Mouse (Mus musculus) kidney, embryonic 15.5 days (tissue): ENCODE measurements at regions not wholly inside any gene's neighbourhood (a gene's known extent, or its start where the extent isn't known, plus 50 kb on each side); places are given as distances from the start of the nearest gene placed in this dataset.

Source experiments
- ATAC-seq: fragments of 200-750 bp; cut with Nextera tagmentation; replicated peaks from 2 replicates; pipeline ENCODE4 v1.8.0; 2017; ENCODE audit warnings: moderate TSS enrichment; ENCODE audit not compliant: low FRiP score
- H3K27ac ChIP-seq: fragments of 300-500 bp; sonication (generic); 2 replicates; pipeline ENCODE4 v1.5.1; 2015; ENCODE audit warnings: mild to moderate bottlenecking, inconsistent platforms
- H3K27me3 ChIP-seq: fragments of 300-500 bp; sonication (generic); 2 replicates; pipeline ENCODE4 v1.6.1; 2015; ENCODE audit warnings: inconsistent platforms
- H3K36me3 ChIP-seq: fragments of 300-500 bp; sonication (generic); 2 replicates; pipeline ENCODE4 v1.6.1; 2015; ENCODE audit warnings: inconsistent platforms
- H3K4me1 ChIP-seq: fragments of 300-500 bp; sonication (generic); 2 replicates; pipeline ENCODE4 v1.6.1; 2015; ENCODE audit warnings: inconsistent platforms
- H3K4me2 ChIP-seq: fragments of 300-500 bp; sonication (generic); 2 replicates; pipeline ENCODE4 v1.6.1; 2015; ENCODE audit warnings: moderate library complexity, mild to moderate bottlenecking, inconsistent platforms
- H3K4me3 ChIP-seq: fragments of 300-500 bp; sonication (generic); replicated peaks from 2 replicates; pipeline ENCODE4 v1.5.1; 2015; ENCODE audit warnings: mild to moderate bottlenecking, inconsistent platforms
- H3K9ac ChIP-seq: fragments of 300-500 bp; sonication (generic); 2 replicates; pipeline ENCODE4 v1.6.1; 2015; ENCODE audit warnings: mild to moderate bottlenecking, inconsistent platforms
- H3K9me3 ChIP-seq: fragments of 300-500 bp; sonication (generic); replicated peaks from 2 replicates; pipeline ENCODE4 v1.6.1; 2016; ENCODE audit warnings: inconsistent platforms
- WGBS: fragments of 180-500 bp; shearing (Covaris S2); methylation state at CpG from one replicate; pipeline ENCODE4 v1.1.7; 2015; ENCODE audit warnings: mixed read lengths; 5-methylcytosine and 5-hydroxymethylcytosine counted together

DNA sequence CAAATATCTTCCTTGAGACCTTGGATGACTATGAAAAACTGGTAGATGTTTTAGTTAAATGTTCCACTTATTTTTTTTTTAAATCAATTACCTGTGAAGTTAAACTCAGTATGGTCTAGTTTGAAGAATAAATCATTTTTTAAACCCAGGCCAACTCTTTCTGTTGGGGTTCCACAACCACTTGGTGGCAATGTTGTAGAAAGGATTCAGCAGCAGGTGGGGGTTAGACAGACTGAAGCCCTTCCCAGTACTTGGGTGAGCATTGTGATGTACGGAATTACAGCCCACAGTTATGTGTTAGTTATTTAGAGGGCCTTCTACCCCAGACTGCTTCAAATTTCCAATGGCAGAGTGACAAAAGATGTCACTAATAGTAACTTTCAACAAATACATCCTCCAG, 375.0 kb downstream of the Pros1 start:
- Histone ChIP-seq H3K9me3 (no peaks in the 10 kb centered on the region), H3K4me3 (no peak overlapping the region), H3K9ac (no peak overlapping the region), H3K4me1 (no peaks in the 10 kb centered on the region), H3K4me2 (no peak overlapping the region), H3K27me3 (no peaks in the 10 kb centered on the region), H3K27ac (no peak overlapping the region), H3K36me3 (no peaks in the 10 kb centered on the region)
- 28% methylated on average over 1 of the region's 1 CpGs for WGBS
- ATAC-seq = no peak

DNA sequence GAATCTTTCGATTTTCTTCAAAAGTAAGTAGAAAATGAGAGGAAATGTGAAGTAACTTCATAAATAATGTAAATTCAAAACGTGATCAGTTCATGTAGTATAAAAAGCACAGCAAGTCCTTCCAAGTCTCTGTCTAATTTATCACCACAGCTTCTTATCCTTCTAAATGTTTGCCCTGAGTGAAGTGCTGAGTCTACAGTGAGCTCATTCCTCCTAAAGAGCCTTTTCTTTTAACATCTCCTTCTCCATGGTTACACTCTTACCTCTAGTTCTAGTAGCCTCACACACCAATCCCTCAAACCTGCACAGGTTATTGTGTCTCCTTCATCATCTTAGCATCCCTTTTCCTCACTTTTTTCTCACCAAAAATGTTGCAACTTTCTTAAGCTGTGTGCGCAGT, 375.5 kb downstream of the Pros1 start:
- ATAC-seq = no peak
- WGBS = 61% methylated on average over 3 of the region's 3 CpGs

DNA sequence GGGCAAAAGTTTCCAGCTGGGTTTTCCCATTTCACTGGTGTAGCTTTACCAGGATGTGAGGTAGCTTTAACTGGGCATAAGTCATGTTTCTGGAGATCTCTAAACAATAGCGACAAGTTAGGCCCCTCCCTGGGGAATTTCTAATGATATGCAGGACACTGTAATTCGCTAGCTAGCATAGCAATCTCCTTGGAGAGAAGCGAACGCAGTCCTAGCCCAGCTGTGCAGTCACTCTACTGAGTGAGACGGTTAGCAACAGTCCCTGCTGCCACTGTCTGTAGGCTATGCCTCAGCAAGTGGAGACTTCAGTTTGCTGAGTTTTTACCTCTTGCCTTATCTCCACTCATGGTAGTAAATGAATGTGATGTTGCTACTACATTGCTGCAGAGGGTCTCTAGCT, 416.1 kb downstream of the Pros1 start:
- H3K9me3 ChIP-seq = no peaks in the 10 kb centered on the region
- WGBS = 36% methylated on average over 5 of the region's 5 CpGs
- H3K27me3 ChIP-seq = no peaks in the 10 kb centered on the region
- no peak overlapping the region for H3K4me3 ChIP-seq
- no peaks in the 10 kb centered on the region for H3K36me3 ChIP-seq
- H3K4me2 ChIP-seq = no peak overlapping the region
- 0 out of 2 replicates have a peak, but pooled peaks have one; percentile 36 for ATAC-seq
- H3K4me1 ChIP-seq = 0 out of 2 replicates have a peak, but pooled peaks cover 3% of the 10 kb centered on the region
- H3K27ac ChIP-seq = no peak overlapping the region
- no peak overlapping the region for H3K9ac ChIP-seq

More for the DNA sequence above, 375.5 kb downstream of the Pros1 start:
- H3K4me2 ChIP-seq = no peak overlapping the region
- H3K27me3 ChIP-seq = no peaks in the 10 kb centered on the region
- H3K9me3 ChIP-seq = no peaks in the 10 kb centered on the region
- H3K36me3 ChIP-seq = no peaks in the 10 kb centered on the region
- no peak overlapping the region for H3K4me3 ChIP-seq
- H3K9ac ChIP-seq = no peak overlapping the region
- H3K4me1 ChIP-seq = no peaks in the 10 kb centered on the region
- no peak overlapping the region for H3K27ac ChIP-seq

DNA sequence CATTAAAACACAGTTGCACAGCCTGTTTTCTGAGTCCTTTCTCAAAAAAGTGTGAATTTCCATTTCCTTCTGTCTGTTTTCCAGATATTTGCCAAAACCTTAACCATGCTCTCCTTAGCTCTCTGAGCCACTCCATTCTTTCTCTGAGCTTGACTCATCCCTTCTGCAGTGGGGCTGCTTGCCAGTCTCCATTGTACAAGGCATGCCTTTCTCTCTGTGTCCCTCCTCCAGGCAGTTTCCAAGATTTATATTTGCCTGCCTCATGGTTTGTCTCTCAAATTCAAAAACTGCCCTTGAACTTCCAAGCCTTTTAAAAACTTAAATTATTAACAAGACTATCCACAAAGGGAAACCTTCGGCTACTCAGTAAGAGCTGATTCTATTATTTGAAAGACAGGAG, 423.4 kb downstream of the Pros1 start:
- no peaks in the 10 kb centered on the region for H3K27me3 ChIP-seq
- H3K9ac ChIP-seq = no peak overlapping the region
- H3K9me3 ChIP-seq = no peaks in the 10 kb centered on the region
- WGBS = 59% methylated on average over 1 of the region's 1 CpGs
- no peak for ATAC-seq
- H3K4me1 ChIP-seq = no peaks in the 10 kb centered on the region
- H3K4me3 ChIP-seq = no peak overlapping the region
- no peak overlapping the region for H3K27ac ChIP-seq
- no peaks in the 10 kb centered on the region for H3K36me3 ChIP-seq
- H3K4me2 ChIP-seq = no peak overlapping the region

DNA sequence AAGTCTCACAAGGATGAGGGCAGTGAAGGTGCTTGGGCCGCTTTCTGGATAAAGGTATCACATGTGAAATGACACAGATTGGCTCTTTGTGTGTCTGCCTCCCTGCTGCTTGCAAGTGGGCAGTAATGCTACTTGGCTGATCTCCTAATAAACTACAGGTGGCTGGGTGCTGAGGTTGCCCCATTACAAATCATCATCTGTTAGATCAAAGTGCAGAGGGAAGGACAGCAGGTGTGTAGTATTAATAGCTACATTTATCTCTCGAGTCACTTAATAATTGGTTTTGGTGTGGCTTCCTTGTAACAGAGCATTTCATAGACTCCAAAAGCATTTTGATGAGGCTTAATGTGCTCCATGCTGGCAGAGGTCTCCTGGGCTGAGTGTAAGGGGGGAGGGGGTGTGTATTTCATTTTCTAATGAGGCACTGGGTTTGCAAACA, 424.2 kb downstream of the Pros1 start:
- H3K4me2 ChIP-seq = no peak overlapping the region
- no peak for ATAC-seq
- no peak overlapping the region for H3K9ac ChIP-seq
- no peaks in the 10 kb centered on the region for H3K9me3 ChIP-seq
- no peaks in the 10 kb centered on the region for H3K4me1 ChIP-seq
- WGBS = 60% methylated on average over 2 of the region's 2 CpGs
- H3K27ac ChIP-seq = no peak overlapping the region
- H3K4me3 ChIP-seq = no peak overlapping the region
- no peaks in the 10 kb centered on the region for H3K36me3 ChIP-seq
- no peaks in the 10 kb centered on the region for H3K27me3 ChIP-seq

DNA sequence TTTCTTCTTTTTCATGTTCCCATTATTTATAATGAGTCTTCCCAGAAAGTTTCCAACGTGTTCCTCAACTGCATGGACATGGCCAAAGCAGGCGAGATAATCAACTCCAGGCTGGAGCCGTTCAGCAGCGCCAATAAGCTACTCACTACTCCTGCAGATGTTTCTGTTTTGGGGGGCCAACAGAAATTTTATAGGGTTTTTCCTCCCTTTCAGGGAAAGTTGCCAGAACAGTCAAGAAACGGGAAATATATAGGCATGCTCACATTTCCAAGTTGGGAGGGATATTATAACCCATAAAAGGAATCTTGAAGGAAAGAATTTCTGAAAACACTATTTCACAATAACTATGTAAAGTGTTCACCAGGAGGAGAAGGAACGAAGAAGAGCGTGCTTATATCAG, 433.5 kb downstream of the Pros1 start:
- Histone ChIP-seq H3K4me1 (no peaks in the 10 kb centered on the region), H3K4me3 (no peak overlapping the region), H3K4me2 (no peak overlapping the region), H3K27ac (no peak overlapping the region), H3K27me3 (no peaks in the 10 kb centered on the region), H3K9me3 (no peaks in the 10 kb centered on the region), H3K36me3 (no peaks in the 10 kb centered on the region), H3K9ac (no peak overlapping the region)
- ATAC-seq = peak; percentile 58; the same call in 1 of the 2 replicates
- 43% methylated on average over 7 of the region's 7 CpGs for WGBS

DNA sequence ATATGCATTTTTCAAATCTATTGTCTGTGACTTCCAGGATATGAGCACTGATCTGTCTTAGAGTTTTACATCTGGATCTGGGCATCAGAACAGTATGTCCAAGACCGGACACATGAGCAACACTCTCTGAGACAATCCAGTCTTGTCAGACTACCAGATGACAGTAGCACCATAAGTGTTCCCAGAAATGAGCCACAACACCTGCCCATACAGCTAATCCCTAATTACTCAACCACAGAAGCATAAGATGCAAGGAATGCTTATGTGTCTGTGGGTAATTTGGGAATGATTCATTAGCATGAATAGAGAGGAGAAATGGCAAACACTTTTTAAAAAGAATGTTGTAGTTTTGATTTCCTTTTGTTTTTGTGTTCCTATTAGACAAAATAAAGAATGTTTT, 457.6 kb downstream of the Pros1 start:
- Histone ChIP-seq H3K36me3 (no peaks in the 10 kb centered on the region), H3K9me3 (no peaks in the 10 kb centered on the region), H3K27ac (no peak overlapping the region), H3K4me3 (no peak overlapping the region), H3K27me3 (no peaks in the 10 kb centered on the region), H3K4me1 (no peaks in the 10 kb centered on the region), H3K4me2 (no peak overlapping the region), H3K9ac (no peak overlapping the region)
- 89% methylated on average over 1 of the region's 1 CpGs for WGBS
- ATAC-seq = no peak

DNA sequence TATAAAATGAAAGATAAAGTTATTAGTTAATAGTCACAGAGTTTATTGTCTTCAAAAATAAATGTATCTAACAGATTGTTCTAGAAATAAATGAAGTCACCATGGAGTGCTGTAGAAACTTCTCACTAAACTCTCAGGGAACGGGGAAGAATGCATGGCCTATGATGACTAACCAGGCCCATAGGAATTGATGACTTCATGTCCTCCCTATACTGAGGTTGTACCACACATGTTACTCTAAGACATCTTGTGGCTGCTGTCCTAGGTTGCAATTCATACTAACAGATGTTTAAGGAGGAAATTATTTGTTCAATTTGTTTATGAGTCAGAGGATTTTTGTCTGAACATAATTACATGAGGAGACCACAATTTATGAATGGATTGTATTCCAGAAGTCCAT, 459.4 kb downstream of the Pros1 start:
- Histone ChIP-seq H3K4me2 (no peak overlapping the region), H3K4me3 (no peak overlapping the region), H3K9ac (no peak overlapping the region), H3K27ac (no peak overlapping the region), H3K4me1 (no peaks in the 10 kb centered on the region), H3K36me3 (no peaks in the 10 kb centered on the region), H3K9me3 (no peaks in the 10 kb centered on the region), H3K27me3 (no peaks in the 10 kb centered on the region)
- no peak for ATAC-seq
- 83% methylated on average over 1 of the region's 1 CpGs for WGBS

DNA sequence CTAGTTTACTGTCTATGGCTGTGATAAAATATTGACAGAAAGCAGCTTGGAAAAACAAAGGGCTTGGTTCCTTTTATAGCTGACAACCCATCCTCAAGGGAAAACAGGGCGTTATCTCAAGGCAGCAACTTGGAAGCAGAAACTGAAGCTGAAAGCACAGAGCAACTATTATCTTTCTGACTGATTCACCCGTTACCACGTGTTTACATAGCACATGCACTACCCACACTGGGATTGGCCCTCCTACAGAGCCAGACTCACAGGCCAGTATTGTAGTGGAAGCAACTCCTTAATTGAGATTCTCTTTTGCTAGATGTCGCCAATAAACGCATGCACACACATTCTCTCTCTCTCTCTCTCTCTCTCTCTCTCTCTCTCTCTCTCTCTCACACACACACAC, 465.5 kb downstream of the Pros1 start:
- no peak overlapping the region for H3K4me2 ChIP-seq
- H3K4me1 ChIP-seq = no peaks in the 10 kb centered on the region
- no peaks in the 10 kb centered on the region for H3K27me3 ChIP-seq
- no peak overlapping the region for H3K4me3 ChIP-seq
- no peak overlapping the region for H3K9ac ChIP-seq
- no peak for ATAC-seq
- H3K27ac ChIP-seq = no peak overlapping the region
- no peaks in the 10 kb centered on the region for H3K36me3 ChIP-seq
- no peaks in the 10 kb centered on the region for H3K9me3 ChIP-seq
- 57% methylated on average over 5 of the region's 5 CpGs for WGBS

DNA sequence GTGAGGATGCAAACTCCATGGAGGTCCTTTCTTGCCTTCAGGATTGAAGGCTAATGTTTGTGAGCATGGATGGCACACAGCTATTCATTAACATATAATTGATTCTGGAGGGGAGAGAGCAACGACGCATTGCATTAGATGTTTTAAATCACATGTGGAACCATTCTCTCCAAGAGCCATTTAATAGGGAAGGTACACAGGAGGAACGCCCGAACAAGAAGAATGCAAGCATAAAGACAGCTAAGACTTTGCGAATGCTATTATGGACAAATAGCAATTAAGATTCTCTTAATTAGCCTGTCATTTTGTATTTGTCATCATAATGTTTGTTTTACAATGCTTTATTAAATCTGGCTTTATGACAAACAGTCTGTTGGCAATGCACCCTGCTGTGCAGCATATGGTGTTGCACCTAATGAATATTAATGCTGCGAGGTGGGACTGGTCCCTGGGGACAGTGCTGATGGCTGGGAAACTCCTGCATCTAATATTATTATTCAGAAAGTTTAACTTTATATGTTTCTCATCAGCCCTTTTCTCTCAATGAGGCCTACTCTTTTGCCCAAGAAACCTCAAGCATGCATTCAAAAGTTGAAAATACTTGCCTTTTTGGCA, 497.5 kb downstream of the Pros1 start:
- ATAC-seq = no peak
- no peak overlapping the region for H3K9ac ChIP-seq
- H3K4me3 ChIP-seq = no peak overlapping the region
- no peaks in the 10 kb centered on the region for H3K36me3 ChIP-seq
- no peak overlapping the region for H3K4me2 ChIP-seq
- no peaks in the 10 kb centered on the region for H3K4me1 ChIP-seq
- H3K27ac ChIP-seq = no peak overlapping the region
- H3K27me3 ChIP-seq = no peaks in the 10 kb centered on the region
- no peaks in the 10 kb centered on the region for H3K9me3 ChIP-seq
- 81% methylated on average over 6 of the region's 6 CpGs for WGBS

DNA sequence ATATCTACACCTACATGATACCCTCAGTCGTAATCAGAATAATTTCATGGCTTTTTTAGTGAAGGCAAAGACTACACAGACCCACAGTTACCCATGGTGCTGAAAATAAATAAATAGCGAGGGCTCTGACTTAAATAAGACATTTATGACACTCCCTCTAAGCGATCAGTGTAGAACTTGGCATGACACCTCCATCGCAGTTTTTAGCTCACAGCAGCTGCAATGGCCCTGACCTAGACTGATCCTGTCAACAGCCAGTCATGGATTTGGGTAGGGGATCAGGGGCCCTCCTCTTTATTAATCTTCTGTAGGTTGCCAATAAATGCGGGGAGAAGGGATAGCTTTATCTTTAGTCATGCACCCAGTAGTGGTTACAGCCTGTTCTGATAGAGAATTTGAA, 494.1 kb downstream of the Epha3 start:
- no peak for ATAC-seq
- no peaks in the 10 kb centered on the region for H3K4me1 ChIP-seq
- H3K9me3 ChIP-seq = no peaks in the 10 kb centered on the region
- no peak overlapping the region for H3K4me3 ChIP-seq
- H3K27ac ChIP-seq = no peak overlapping the region
- 92% methylated on average over 5 of the region's 5 CpGs for WGBS
- H3K36me3 ChIP-seq = no peaks in the 10 kb centered on the region
- H3K4me2 ChIP-seq = no peak overlapping the region
- no peaks in the 10 kb centered on the region for H3K27me3 ChIP-seq
- no peak overlapping the region for H3K9ac ChIP-seq

DNA sequence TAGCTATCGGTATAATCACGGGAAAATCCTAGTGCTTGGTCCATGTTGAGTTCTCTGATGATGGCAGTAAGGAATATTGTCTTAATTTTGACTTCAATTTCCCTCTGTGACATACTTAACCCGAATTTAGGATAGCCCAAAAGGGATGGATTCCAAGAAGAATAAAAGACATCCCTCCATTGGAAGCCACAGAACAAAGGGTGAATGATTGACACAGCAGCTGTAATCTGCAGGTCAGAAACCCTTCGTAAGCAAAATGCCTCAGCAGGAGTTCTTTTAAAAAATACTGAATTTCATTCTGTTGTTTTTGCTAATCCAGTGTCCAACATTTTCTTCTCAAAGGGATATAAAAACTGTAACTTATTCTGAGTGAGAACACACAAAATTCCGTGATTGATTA, 492.7 kb downstream of the Epha3 start:
- no peaks in the 10 kb centered on the region for H3K36me3 ChIP-seq
- no peak overlapping the region for H3K4me2 ChIP-seq
- H3K4me3 ChIP-seq = no peak overlapping the region
- H3K9ac ChIP-seq = no peak overlapping the region
- H3K4me1 ChIP-seq = no peaks in the 10 kb centered on the region
- H3K27me3 ChIP-seq = no peaks in the 10 kb centered on the region
- 75% methylated on average over 5 of the region's 5 CpGs for WGBS
- no peak for ATAC-seq
- H3K9me3 ChIP-seq = no peaks in the 10 kb centered on the region
- no peak overlapping the region for H3K27ac ChIP-seq

DNA sequence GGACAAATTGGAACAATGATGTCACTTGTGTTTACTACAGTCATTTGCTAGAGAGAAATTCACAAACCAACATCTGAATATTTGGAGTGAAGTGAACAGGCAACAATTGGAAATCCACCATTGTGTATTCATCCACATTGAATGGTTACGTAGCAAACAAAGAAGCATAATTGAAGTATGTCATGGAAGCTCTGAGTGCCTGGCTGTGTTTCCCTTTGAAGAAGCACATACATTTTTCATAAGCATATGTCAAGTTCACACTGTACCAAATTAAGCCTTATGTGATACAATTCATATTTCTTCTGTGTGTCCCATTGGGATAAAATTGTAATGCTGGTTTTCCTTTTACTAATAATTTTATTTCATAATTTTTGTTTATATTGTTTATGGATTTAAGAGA, 459.0 kb downstream of the Epha3 start:
- no peak for ATAC-seq
- H3K4me3 ChIP-seq = no peak overlapping the region
- H3K9ac ChIP-seq = no peak overlapping the region
- H3K27ac ChIP-seq = no peak overlapping the region
- no peaks in the 10 kb centered on the region for H3K4me1 ChIP-seq
- no peaks in the 10 kb centered on the region for H3K36me3 ChIP-seq
- H3K4me2 ChIP-seq = no peak overlapping the region
- WGBS = 95% methylated on average over 1 of the region's 1 CpGs
- no peaks in the 10 kb centered on the region for H3K9me3 ChIP-seq
- H3K27me3 ChIP-seq = no peaks in the 10 kb centered on the region
